Mouse (Mus musculus) MEL-GATA-1-ER (cell line): ENCODE data around the gene Nop10.

ENCODE experiments used
- DNase-seq: peaks from one replicate; pipeline ENCODE4 v3.0.0-alpha.2; 2012; ENCODE audit warnings: low read depth; ENCODE audit errors: extremely low read depth

Nop10 gene

GRCm38 (mm10) chr2:112261748-112262653 is at the start of gene Nop10:
Nop10 (plus strand) TSS chr2:112261926.
- peak; percentile 90 for DNase-seq

DNA sequence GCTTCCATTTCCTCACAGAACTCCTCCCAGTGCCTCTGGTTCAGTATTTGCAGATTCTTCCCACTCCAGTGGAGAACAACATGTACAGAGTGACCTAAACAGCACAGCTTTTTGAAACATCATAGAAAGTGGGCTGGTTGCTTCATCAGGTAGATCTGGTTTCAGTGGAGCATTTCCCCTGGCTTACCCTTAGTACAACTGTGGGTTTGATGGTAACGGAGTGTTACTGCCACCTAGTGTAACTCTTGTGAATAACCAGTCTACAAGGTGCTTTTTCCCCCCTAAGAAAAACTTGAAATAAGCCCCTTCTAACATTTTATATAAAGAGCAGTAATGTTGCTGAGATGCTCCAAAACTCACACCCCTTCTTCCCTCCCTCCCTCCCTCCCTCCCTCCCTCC is 45.7 kb upstream of the Nop10 start:
- DNase-seq, result no peak

DNA sequence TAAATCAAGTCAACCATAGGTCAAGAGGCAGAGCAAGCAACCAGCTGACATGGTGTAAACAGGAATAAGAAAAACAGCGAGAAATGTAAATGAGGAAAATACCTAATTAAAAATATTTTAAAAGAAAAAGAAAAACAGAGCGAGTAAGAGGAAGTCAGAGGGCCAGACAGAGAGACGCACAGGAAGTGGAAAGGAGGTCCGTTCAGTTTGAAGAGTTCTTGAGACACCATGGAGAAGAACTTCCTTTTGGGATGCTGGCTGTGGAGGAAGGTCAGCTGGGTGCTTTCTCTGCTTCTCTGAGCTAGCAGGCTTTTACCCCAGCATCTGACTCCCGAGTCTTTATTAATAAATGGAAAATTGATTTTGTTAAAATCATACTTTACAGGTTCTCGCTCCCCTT is 44.1 kb upstream of the Nop10 start:
- DNase-seq, result no peak

GRCm38 (mm10) chr2:112220880-112221279 is 40.8 kb upstream of the Nop10 start:
- DNase-seq, result no peak

- DNase-seq, result no peak
Observed at GRCm38 (mm10) chr2:112222607-112223006, 39.1 kb upstream of the Nop10 start.

- DNase-seq, result no peak
Observed at GRCm38 (mm10) chr2:112224356-112224755, 37.4 kb upstream of the Nop10 start.

GRCm38 (mm10) chr2:112232623-112233022 is 29.1 kb upstream of the Nop10 start:
- DNase-seq, result no peak

GRCm38 (mm10) chr2:112236620-112237019 is 25.1 kb upstream of the Nop10 start:
- no peak for DNase-seq

DNA sequence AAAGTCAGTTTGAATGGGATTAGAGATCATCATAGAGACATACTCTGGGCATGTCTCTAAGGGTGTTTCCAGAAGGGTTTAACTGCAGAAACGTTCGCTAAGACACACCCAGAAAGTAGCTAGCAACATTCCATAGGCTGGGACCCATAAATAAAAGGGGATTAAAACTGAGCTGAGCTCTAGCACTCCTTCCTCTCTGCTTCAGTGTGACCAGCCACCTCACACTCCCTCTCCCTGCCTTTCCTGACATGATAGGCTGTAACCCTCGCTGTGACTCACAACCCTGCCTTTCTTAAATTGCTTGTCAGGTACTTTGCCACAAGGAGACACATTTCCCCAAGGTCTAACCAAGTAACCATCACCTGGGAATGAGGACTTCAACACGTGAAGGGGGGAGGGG is 23.7 kb upstream of the Nop10 start:
- no peak for DNase-seq

GRCm38 (mm10) chr2:112239212-112239934 is 22.4 kb upstream of the Nop10 start, which contains the start of gene Lpcat4:
Lpcat4 (plus strand) TSS chr2:112239468.
- peak; percentile 46 for DNase-seq

- no peak for DNase-seq
Observed at GRCm38 (mm10) chr2:112239935-112240721, 21.6 kb upstream of the Nop10 start.

DNA sequence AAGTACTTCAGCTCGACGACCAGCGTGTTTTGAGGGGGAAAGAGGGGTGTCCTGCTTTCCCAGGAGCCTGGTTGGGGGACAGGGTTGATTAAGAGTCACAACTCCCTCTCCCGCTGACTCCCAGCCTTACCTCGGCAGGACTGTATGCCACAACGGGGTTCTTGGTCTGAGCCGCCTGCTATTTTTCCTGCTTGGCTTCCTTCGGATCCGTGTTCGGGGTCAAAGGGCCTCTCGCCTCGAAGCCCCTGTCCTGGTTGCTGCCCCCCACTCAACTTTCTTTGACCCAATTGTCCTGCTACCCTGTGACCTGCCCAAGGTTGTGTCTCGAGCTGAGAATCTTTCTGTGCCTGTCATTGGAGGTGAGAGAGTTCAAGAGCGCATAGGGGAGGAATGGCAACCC is 19.9 kb upstream of the Nop10 start:
- no peak for DNase-seq

DNA sequence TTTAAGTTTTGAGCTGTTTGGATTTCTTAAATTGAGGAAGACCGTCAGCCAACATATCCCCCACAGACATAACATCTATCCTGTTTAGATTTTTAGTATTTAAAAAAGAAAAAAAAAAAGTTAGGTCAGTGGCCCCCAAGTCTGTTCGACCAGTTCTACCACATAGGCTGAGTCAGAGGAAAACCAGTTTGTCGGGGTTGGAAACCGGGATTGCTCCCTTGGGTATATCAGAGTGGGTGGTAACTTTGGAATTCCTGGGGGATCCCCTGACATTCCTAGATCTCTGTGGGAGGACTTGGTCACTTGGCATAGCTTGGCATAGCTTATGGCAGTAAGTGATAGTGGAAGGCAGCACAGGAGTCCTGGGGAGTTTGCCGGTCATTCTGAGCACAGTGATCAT is 16.4 kb upstream of the Nop10 start:
- DNase-seq, result no peak

DNA sequence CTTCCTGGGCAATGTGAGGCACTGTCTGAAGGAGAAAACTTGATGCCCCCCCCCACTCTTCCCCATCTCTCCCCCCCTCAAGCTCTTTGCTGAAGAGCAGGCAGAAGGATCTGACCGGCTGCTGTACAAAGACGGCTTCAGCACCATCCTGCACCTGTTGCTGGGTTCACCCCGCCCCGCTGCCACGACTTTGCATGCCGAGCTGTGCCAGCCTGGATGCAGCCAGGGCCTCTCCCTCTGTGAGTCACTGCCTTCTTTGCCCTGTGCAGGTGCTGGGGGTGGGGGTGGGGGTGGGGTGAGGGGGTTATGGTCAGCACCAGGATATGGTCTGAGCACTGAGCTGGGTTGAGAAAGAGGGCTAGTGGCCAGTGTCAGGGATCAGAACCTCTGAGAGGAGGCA is 15.5 kb upstream of the Nop10 start:
- no peak for DNase-seq

GRCm38 (mm10) chr2:112247323-112247722 is 14.4 kb upstream of the Nop10 start:
- no peak for DNase-seq

- no peak for DNase-seq
Observed at GRCm38 (mm10) chr2:112249780-112250453, 11.8 kb upstream of the Nop10 start.

- DNase-seq, result no peak
Observed at GRCm38 (mm10) chr2:112254675-112255515, 6.8 kb upstream of the Nop10 start.

DNA sequence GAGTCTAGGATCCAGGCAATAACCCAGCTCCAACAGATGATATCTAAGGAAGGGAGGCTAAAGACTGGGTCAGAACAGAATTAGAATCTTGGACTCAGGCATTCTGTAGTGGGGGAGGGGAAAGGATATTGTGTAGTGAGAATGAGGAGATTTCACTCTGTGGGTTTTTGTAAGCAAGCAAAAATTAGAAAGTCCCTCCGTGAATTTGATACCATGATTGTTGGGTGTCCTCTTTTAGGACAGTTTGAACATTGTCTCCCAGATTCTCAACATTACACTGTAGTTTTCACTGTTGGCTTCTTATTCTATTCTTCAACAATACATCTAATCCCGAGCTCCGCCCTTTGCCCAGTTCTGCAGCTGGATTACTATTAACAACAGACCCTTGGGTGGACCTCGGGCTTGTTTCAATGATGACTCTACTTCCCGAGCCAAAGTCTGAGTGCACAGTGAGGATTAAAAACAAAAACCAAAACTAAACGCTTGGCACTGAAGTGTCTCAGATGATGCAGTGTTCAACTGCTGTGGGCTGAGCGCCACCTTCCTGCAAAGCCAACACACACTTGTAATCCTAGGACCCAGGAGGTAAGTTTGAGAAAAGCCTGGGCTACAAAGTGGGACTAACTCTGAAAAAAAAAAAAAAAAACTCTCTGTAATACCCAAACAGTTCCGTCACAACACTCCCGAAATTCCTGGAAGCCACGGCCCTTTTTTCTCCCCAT is 2.3 kb upstream of the Nop10 start, which contains the start of gene Nutm1:
Gene Nutm1 (minus strand): TSS at position 51 of the 722 bp plus-strand sequence.
- DNase-seq, result no peak

- peak; percentile 75 for DNase-seq
Observed at GRCm38 (mm10) chr2:112262779-112263295, 1.1 kb downstream of the Nop10 start.
